Mouse (Mus musculus) heart, postnatal 0 days (tissue): Measurements from ENCODE around the gene Crtc1.

Source experiments
- CTCF ChIP-seq: IDR thresholded peaks from 2 replicates; pipeline ENCODE4 v1.5.1; 2016; ENCODE audit warnings: antibody characterized with exemption, control low read depth, low read depth
- EP300 ChIP-seq: IDR thresholded peaks from 2 replicates; pipeline ENCODE4 v1.6.1; 2016; ENCODE audit warnings: antibody characterized with exemption, low read depth

- TF ChIP-seq EP300 (no peak), CTCF (no peak)
Measured at GRCm38 (mm10) chr8:70338931-70339330, 100.4 kb downstream of the Crtc1 start.
